Mouse (Mus musculus) midbrain, postnatal 0 days (tissue): ENCODE results near the gene Nexn. TPM values are rescaled to one million over a fixed set of nuclear protein-coding genes. Genes with fewer than 3 reads are reported as not detected.

Source experiments
- ATAC-seq: fragments of 200-750 bp; cut with Nextera tagmentation; 2 replicates; pipeline ENCODE4 v1.8.0; 2017; ENCODE audit warnings: moderate number of reproducible peaks, mild to moderate bottlenecking, moderate TSS enrichment, moderate library complexity; ENCODE audit not compliant: low FRiP score
- DNase-seq: peaks from one replicate; pipeline ENCODE4 v3.0.0-alpha.2; 2015; ENCODE audit warnings: low spot score
- H3K27ac ChIP-seq: fragments of 300-500 bp; sonication (generic); 2 replicates; pipeline ENCODE4 v1.5.1; 2014; ENCODE audit warnings: low read depth, mild to moderate bottlenecking, low read length, mixed read lengths
- H3K27me3 ChIP-seq: fragments of 300-500 bp; sonication (generic); 2 replicates; pipeline ENCODE4 v1.6.1; 2014; ENCODE audit warnings: low read length, control low read depth, mixed read lengths; ENCODE audit not compliant: insufficient read depth
- H3K36me3 ChIP-seq: fragments of 300-500 bp; sonication (generic); 2 replicates; pipeline ENCODE4 v1.6.1; 2014; ENCODE audit warnings: low read length, control low read depth, mixed read lengths; ENCODE audit not compliant: insufficient read depth
- H3K4me1 ChIP-seq: fragments of 300-500 bp; sonication (generic); 2 replicates; pipeline ENCODE4 v1.6.1; 2014; ENCODE audit warnings: mild to moderate bottlenecking, control low read depth, antibody characterized with exemption, low read length, mixed read lengths; ENCODE audit not compliant: insufficient read depth
- H3K4me2 ChIP-seq: fragments of 300-500 bp; sonication (generic); 2 replicates; pipeline ENCODE4 v1.6.1; 2014; ENCODE audit warnings: low read depth, mild to moderate bottlenecking, low read length, mixed read lengths; ENCODE audit not compliant: poor library complexity, severe bottlenecking
- H3K4me3 ChIP-seq: fragments of 300-500 bp; sonication (generic); 2 replicates; pipeline ENCODE4 v1.5.1; 2014; ENCODE audit warnings: low read depth, mild to moderate bottlenecking, low read length, moderate library complexity
- H3K9ac ChIP-seq: fragments of 300-500 bp; sonication (generic); replicated peaks from 2 replicates; pipeline ENCODE4 v1.6.1; 2014; ENCODE audit warnings: mild to moderate bottlenecking, low read length, moderate library complexity, mixed read lengths; ENCODE audit not compliant: poor library complexity, severe bottlenecking
- H3K9me3 ChIP-seq: fragments of 300-500 bp; sonication (generic); 2 replicates; pipeline ENCODE4 v1.6.1; 2016; ENCODE audit warnings: low read length, control low read depth
- CTCF ChIP-seq: IDR thresholded peaks from 2 replicates; pipeline ENCODE4 v1.5.1; 2016; ENCODE audit warnings: antibody characterized with exemption, mild to moderate bottlenecking
- WGBS: fragments of 180-500 bp; shearing (Covaris S2); extraction: QIAGEN DNeasy Blood & Tissue Kit; methylation state at CpG from one replicate; pipeline ENCODE4 v1.1.7; 2014; 5-methylcytosine and 5-hydroxymethylcytosine counted together
- polyA plus RNA-seq: library from polyadenylated mRNA; unstranded; fragments of >200 nt; fragmentation: Nextera tagmentation; extraction: Ambion mirVana; gene quantifications from 2 replicates; pipeline ENCODE4 v1.2.1, GENCODE M21; 2015
- total RNA-seq: library from RNA; depleted of rRNA; stranded (reverse); fragments of >200 nt; gene quantifications from 2 replicates; pipeline ENCODE4 v1.2.3, GENCODE M21; 2014

Nexn gene
- total and polyA plus RNA-seq, 2 experiments from 2014 or later: 0.11 to 2.3 TPM

DNA sequence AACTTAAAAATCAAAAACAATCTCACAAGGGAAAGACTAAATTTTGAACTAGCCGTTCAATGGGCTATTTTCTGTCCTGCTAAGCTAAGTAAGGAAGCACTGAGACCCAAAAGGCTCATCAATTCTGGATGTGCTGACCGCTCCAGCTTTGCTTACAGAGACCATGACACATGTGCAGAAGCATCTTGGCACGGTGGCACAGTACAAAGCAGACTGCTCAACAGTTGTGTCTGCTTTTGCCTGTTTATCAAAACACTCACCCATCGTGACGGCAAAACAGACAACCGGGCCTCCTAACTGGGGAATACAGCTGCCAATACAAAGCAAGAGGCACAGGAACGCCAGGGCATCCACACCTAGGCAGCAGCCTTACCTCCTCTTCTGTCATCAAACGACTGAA lies 38.9 kb upstream of the Nexn start:
- no peak for TF ChIP-seq CTCF
- Histone ChIP-seq H3K4me2 (no peak overlapping the region), H3K36me3 (peaks cover 21% of the 10 kb centered on the region), H3K9me3 (no peaks in the 10 kb centered on the region), H3K27ac (no peak overlapping the region), H3K4me1 (no peaks in the 10 kb centered on the region), H3K9ac (no peak overlapping the region), H3K4me3 (no peak overlapping the region), H3K27me3 (no peaks in the 10 kb centered on the region)
- DNase-seq (no peak), ATAC-seq (no peak)
- 91% methylated on average over 8 of the region's 8 CpGs for WGBS

- H3K4me2 ChIP-seq: no peak overlapping the region
- no peak for TF ChIP-seq CTCF
- no peak for ATAC-seq
- peaks cover 22% of the 10 kb centered on the region for H3K36me3 ChIP-seq
- no peak overlapping the region for H3K4me3 ChIP-seq
- H3K9me3 ChIP-seq: no peaks in the 10 kb centered on the region
- H3K9ac ChIP-seq: no peak overlapping the region
- no peak overlapping the region for H3K27ac ChIP-seq
- 74% methylated on average over 6 of the region's 6 CpGs for WGBS
- H3K4me1 ChIP-seq: no peaks in the 10 kb centered on the region
- H3K27me3 ChIP-seq: no peaks in the 10 kb centered on the region
- no peak for DNase-seq
Measured at GRCm38 (mm10) chr3:152304093-152304815, 38.1 kb upstream of the Nexn start.

GRCm38 (mm10) chr3:152302991-152303390 lies 36.8 kb upstream of the Nexn start:
- H3K36me3 ChIP-seq: peaks cover 19% of the 10 kb centered on the region
- no peak for ATAC-seq

DNA sequence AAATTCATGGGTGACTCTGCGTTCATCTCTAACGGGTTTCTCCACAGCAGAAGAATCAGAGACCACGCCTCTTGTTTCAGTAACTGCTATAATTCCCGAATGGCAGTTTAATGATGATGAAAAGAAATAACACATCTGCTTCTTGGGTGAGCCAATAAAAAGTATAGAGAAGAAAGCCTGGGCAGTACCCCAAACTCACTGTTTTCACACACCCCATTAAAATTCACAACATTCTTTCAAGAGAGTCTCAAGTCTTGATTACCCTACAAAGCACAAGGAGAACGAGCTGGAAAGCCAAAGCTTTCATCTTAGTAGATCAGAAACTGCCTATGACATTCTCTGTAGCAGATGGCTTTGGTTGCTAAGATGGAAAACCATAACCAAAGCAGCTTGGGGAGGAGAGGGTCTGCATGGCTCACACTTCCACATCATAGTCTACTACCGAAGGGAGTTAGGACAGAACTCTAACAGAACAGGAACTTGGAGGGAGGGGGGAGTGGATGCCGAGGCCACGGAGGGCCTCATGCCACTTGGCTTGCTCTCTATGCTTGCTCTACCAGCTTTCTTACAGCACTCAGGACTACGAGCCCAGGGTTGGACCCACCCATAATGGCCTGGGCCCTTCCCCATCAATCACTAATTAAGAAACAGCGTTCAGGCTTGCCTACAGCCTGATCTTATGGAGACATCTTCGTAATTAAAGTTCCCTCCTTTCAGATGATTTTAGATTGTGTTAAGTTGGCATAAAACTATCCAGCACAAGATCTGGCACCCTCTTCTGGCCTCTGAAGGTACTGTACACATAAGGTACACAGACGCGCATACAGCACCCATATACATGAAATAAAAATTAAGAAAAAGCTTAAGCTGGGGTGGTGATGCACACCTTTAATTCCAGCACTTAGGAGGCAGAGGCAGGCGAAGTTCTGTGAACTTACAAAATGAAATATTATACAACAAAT lies 34.5 kb upstream of the Nexn start:
- ATAC-seq: no peak
- 90% methylated on average over 14 of the region's 14 CpGs for WGBS
- no peaks in the 10 kb centered on the region for H3K9me3 ChIP-seq
- TF ChIP-seq CTCF: peak; percentile 59
- DNase-seq: no peak
- H3K9ac ChIP-seq: no peak overlapping the region
- no peak overlapping the region for H3K4me2 ChIP-seq
- H3K27ac ChIP-seq: no peak overlapping the region
- H3K4me3 ChIP-seq: no peak overlapping the region
- no peaks in the 10 kb centered on the region for H3K4me1 ChIP-seq
- H3K27me3 ChIP-seq: no peaks in the 10 kb centered on the region
- peaks cover 32% of the 10 kb centered on the region for H3K36me3 ChIP-seq

More at GRCm38 (mm10) chr3:152302991-152303390, 36.8 kb upstream of the Nexn start:
- no peaks in the 10 kb centered on the region for H3K4me1 ChIP-seq
- WGBS: 75% methylated on average over 9 of the region's 9 CpGs
- no peak for TF ChIP-seq CTCF
- no peak for DNase-seq
- no peak overlapping the region for H3K4me2 ChIP-seq
- no peak overlapping the region for H3K4me3 ChIP-seq
- no peak overlapping the region for H3K27ac ChIP-seq
- H3K9me3 ChIP-seq: no peaks in the 10 kb centered on the region
- H3K27me3 ChIP-seq: no peaks in the 10 kb centered on the region
- no peak overlapping the region for H3K9ac ChIP-seq

DNA sequence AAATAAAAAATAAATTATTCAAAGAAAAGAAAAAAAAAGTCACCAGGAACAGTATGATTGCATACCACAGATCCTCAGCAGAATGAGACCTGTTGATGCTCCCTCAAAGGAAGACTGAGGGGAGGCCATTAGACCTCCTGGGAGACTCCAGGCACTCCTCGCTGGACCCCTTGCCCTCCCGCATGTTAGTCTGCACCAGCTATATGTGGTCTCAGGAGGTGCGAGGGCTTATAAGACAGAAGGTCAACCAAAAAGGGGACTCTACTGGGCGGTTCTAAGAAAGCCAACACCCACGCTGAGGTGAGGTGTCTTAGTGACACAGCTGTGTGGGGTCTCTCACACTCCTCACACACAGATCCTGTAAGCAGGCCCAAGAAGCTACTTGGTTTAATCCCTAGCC lies 29.7 kb upstream of the Nexn start:
- Histone ChIP-seq H3K27ac (no peak overlapping the region), H3K4me3 (no peak overlapping the region), H3K9me3 (no peaks in the 10 kb centered on the region), H3K36me3 (peaks cover 35% of the 10 kb centered on the region), H3K27me3 (no peaks in the 10 kb centered on the region), H3K9ac (no peak overlapping the region), H3K4me1 (no peaks in the 10 kb centered on the region), H3K4me2 (no peak overlapping the region)
- no peak for DNase-seq
- WGBS: 94% methylated on average over 5 of the region's 5 CpGs
- no peak for ATAC-seq
- TF ChIP-seq CTCF: no peak

DNA sequence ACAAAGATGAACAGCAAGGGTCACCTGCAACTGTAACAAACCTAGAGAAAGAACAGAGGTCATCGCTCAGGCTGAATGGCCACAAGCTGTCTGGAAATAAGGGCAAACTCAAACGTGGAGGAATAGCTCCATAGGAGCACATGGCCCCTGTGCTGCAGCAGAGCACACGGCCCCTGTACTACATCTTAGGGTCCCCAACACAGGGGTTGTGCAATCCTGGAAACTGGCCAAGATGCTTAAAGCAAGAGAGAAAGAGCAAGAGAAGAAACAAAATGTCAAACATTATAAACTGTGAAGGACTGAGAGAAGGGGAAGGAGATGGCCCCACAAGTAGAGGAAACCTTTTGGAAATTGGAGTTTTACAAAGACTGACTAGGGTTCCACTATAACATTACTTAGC lies 28.2 kb upstream of the Nexn start:
- no peak for TF ChIP-seq CTCF
- 81% methylated on average over 3 of the region's 3 CpGs for WGBS

More for the DNA sequence above, 28.2 kb upstream of the Nexn start:
- Histone ChIP-seq H3K36me3 (peaks cover 35% of the 10 kb centered on the region), H3K9me3 (no peaks in the 10 kb centered on the region), H3K27ac (no peak overlapping the region), H3K4me1 (no peaks in the 10 kb centered on the region), H3K4me3 (no peak overlapping the region), H3K27me3 (no peaks in the 10 kb centered on the region), H3K4me2 (no peak overlapping the region), H3K9ac (no peak overlapping the region)
- DNase-seq (no peak), ATAC-seq (no peak)
